Mouse (Mus musculus) lung, adult 18-20 months (tissue): ENCODE data around the gene Arf5.
A peak's percentile ranks its signal among the peaks of the same experiment; 100 is the strongest.

Experiments used
- DNase-seq, 2 experiments: peaks; one replicate each; pipeline ENCODE4 v3.0.0; 2022; ENCODE audit warnings: mixed read lengths in 2 of 2

Gene Arf5

GRCm38 (mm10) chr6:28428290-28428689 lies 4.9 kb downstream of the Arf5 start, which contains the start of gene Gcc1:
TSS of gene Gcc1 (minus strand) at chr6:28428390.
- DNase-seq = no peak

DNA sequence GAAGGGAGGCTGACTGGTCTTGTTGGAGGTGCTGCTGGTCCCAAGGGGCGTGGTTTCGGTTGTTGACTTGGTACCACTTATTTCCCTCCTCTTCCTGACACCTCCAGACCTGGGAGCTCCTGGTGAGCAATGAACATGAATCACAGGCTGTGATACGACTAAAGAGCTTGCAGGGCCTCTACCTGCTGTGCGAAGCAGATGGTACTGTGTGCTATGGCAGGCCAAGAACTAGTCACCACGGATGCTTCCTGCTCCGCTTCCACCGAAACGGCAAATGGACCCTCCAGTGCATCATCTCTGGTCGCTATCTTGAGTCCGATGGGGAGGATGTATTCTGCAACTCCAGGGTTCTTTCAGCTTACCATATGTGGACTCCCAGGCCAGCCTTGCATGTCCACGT lies 6.5 kb downstream of the Arf5 start:
- DNase-seq = no peak

DNA sequence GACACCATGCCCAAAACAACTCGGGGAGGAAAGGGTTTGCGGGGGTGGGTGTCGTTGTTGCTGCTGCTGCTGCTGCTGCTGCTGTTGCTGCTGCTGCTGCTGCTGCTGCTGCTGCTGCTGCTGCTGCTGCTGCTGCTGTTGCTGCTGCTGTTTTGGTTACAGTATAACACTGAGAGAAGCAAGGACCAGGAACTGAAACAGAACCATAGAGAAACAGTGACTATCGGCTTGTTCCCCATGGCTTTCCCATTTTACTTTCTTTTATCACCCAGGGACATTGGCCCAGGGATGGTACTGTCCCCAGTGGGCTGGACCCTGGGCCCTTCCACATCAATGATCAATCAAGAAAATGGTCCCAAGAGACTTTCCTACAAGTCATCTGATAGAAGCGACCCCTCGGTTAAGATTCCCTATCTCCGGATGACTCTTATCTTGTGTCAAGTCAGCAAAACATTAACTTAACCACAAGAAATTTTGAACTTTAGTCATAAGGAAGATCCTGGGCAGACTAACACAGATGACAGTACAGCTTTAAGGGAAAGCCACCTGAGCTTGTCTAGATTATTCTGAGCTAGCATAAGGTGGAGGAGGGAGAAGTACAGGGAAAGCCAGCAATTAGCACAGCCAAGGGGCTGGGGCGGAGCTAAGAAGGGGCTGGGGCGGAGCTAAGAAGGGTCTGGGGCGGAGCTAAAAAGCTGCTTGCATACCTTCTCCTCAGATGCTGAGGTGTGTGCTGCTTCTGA lies 7.6 kb downstream of the Arf5 start:
- DNase-seq = peak; percentile 39 to 53

GRCm38 (mm10) chr6:28431538-28431855 lies 8.1 kb downstream of the Arf5 start:
- no peak for DNase-seq

DNA sequence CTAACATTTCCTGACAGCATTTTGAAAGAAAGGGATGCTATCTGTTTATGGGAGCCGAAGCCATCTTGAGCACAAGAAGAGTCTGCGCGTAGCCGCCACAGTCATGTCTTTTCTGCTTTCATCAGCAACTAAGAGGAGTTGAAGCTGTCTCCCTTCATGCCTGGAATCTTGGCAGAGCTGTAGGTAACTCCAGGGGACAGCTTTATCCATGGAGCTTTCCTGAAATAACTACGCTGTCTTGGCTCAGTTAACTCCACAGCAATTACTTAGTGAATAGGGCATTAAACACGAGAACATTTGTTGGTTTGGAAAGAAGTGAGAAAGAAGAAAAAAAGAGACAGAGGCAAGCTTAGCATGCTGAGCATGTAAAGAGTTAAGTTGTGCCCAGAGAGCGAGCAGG lies 24.6 kb downstream of the Arf5 start:
- DNase-seq = no peak

GRCm38 (mm10) chr6:28449253-28449652 lies 25.9 kb downstream of the Arf5 start, which contains the start of gene Pax4:
TSS of gene Pax4 (minus strand) at chr6:28449353.
- no peak for DNase-seq

- DNase-seq = no peak
Measured at GRCm38 (mm10) chr6:28450481-28450880, 27.1 kb downstream of the Arf5 start.

DNA sequence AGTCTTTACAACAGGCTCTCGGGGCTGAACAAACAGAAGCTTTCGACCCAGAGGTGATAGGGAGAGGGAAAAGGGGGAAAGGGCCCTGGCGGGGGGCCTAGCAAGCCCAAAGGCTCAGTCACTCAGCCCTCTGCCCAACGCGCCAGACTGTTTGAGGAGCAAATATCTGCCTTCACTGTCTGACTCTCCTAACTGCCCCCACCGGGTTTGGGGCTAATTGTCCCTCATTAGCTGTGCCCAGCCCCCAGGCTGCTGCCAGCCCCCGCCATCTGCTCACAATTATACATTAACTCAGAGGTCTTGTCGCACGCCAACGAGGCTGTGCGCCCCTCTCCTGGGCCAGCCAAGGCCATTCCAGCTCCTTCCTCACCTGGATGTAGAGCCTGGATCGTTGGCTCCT lies 27.6 kb downstream of the Arf5 start:
- no peak for DNase-seq

DNA sequence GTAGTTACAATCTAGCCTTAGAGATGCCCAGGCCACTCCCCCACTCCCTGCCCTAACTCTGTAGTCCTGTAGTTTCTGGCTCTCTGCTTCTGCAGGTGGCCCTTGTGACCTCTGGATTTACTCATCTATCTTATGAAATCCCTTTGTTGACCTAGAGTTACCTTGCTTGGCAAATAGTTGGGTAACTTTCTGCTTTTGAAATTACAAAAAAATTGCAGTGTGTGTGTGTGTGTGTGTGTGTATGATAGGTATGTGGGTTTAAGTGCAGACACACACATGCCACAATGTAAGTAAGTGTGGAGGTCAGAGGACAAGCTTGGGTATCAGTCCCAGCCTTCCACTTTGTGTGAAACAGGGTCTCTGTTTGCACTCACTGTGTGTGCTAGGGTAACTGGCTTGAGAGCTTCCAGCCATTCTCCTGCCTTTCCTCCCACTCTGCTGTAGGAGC lies 35.9 kb downstream of the Arf5 start:
- DNase-seq = peak in 1 of 2 experiments; percentile 5

DNA sequence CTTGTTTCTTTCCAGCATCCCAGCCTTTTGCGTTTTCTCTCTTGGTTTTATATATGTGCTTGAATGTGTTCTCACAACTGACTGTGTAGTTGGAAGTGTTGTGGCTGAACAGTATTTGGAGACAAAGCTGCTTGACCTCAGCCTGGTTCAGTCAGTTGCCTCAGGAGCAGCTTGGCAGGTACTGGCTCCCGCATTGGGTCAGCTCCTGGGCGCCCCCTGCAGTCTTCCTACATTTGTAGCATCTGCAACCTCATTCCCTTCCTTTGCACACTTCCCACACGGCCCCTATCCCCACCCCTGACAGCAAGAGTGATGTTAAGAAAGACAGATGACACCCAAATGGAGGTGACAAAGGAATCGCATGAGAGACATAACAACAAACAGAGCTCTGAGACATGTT lies 37.2 kb downstream of the Arf5 start:
- peak; percentile 67 to 74 for DNase-seq

GRCm38 (mm10) chr6:28464630-28465029 lies 41.3 kb downstream of the Arf5 start:
- no peak for DNase-seq

GRCm38 (mm10) chr6:28470017-28470602 lies 46.8 kb downstream of the Arf5 start:
- no peak for DNase-seq

DNA sequence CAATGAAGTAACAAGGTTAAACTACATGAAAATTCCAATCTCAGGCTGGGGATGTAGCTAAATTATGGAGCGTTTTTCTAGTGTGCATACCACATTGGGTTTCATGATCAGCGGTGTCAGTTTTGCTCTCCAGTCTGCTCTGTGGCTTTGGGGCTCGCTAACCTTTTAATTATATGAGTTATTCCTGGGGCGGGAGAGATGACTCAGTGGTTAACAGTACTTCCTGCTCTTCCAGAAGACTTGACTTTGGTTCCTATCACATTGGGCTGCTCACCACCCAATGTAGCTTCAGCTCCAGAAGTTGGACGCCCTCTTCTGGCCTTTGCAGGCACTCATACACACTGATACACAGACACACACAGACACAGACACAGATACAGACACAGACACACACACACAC lies 47.3 kb downstream of the Arf5 start:
- no peak for DNase-seq

DNA sequence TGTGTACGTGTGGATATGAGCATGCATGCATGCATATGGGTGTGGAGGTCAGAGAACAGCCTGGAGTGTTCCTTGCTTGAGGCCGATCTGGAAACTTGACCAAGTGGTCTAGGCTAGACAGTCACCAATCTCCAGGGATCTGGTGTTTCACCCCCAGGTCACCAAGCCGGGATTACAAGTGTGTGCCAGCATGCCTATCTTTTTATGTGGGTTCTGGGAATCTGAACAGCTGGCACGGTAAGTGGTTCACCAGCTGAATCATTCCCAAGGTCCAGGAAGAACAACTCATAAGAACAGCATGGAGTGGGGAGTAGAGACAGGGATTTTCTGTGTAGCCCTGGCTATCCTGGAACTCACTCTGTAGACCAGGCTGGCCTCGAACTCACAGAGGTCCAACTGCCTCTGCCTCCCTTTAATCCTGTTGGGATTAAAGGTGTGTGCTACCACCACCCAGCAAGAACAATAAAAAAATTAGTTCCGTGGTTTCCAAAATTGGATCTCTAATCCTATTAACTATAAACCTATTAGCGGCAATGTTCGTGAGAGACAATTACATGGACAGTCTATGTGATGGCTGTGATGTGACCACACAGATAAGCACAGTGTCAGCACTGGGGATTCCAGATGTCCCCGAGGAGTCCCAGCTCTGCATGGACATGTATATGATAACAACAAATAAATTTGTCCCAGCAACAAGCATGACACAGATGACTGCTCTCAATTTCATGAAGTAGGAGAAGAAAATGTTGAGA lies 48.1 kb downstream of the Arf5 start:
- no peak for DNase-seq

GRCm38 (mm10) chr6:28474211-28474610 lies 50.9 kb downstream of the Arf5 start:
- DNase-seq = no peak

GRCm38 (mm10) chr6:28474839-28475238 lies 51.5 kb downstream of the Arf5 start, which contains the start of gene Snd1:
TSS of gene Snd1 (plus strand) at chr6:28475139.
- no peak for DNase-seq
